Mouse (Mus musculus): Measurements from ENCODE around the gene Cebpz. TPM values are rescaled to one million over a fixed set of nuclear protein-coding genes. Genes with fewer than 3 reads are reported as not detected.

The Cebpz gene
- polyA plus RNA-seq (2017; shearing (Covaris generic)), result 97.2 TPM

GRCm38 (mm10) chr17:78936466-78937228 is at the start of gene Cebpz, which contains the start of gene Ndufaf7:
Cebpz (minus strand) TSS chr17:78937066.
Ndufaf7 (plus strand) TSS chr17:78937136.

GRCm38 (mm10) chr17:78916369-78916813 is 20.5 kb downstream of the Cebpz start, which contains the start of gene Cebpzos:
Cebpzos (plus strand) TSS chr17:78916500.

GRCm38 (mm10) chr17:78906892-78907291 is 30.0 kb downstream of the Cebpz start, which contains the start of gene Sult6b1:
Sult6b1 (minus strand) TSS chr17:78906992.

GRCm38 (mm10) chr17:78882401-78883112 is 54.3 kb downstream of the Cebpz start, which contains the start of gene Eif2ak2:
Eif2ak2 (minus strand) TSS chr17:78882573.

Other genes starting within 250 kb of the Cebpz start
- 11.0 TPM for gene Strn, start 199.9 kb downstream of the Cebpz start, polyA plus RNA-seq (2017; shearing (Covaris generic))
- gene Heatr5b, start 101.7 kb downstream of the Cebpz start, polyA plus RNA-seq (2017; shearing (Covaris generic)), result 32.1 TPM
- gene Gpatch11, start 101.5 kb downstream of the Cebpz start, polyA plus RNA-seq (2017; shearing (Covaris generic)), result 95.2 TPM
- 29.0 TPM for gene Eif2ak2, start 54.5 kb downstream of the Cebpz start, polyA plus RNA-seq (2017; shearing (Covaris generic))
- 0.83 TPM for gene Sult6b1, start 30.1 kb downstream of the Cebpz start, polyA plus RNA-seq (2017; shearing (Covaris generic))
- gene Cebpzos, start 20.6 kb downstream of the Cebpz start, polyA plus RNA-seq (2017; shearing (Covaris generic)), result 58.1 TPM
- 54.0 TPM for gene Ndufaf7, start 70 bp upstream of the Cebpz start, polyA plus RNA-seq (2017; shearing (Covaris generic))
- gene Prkd3, start 83.8 kb upstream of the Cebpz start, polyA plus RNA-seq (2017; shearing (Covaris generic)), result 11.5 TPM
- 0.68 TPM for gene Qpct, start 114.8 kb upstream of the Cebpz start, polyA plus RNA-seq (2017; shearing (Covaris generic))

All from activated CD4-positive, CD25-positive, alpha-beta regulatory T cell, adult 9 weeks (primary cell).